Mouse (Mus musculus): ENCODE results near the gene Clec10a. TPM values are rescaled to one million over a fixed set of nuclear protein-coding genes. Genes with fewer than 3 reads are reported as not detected.
A peak's percentile ranks its signal among the peaks of the same experiment; 100 is the strongest.

Gene Clec10a
- polyA plus RNA-seq, 1 experiment = 1.7 TPM

- no peak overlapping the region for H3K4me3 ChIP-seq (ENCODE audit: control insufficient read depth, low read depth, low read length)
- 0 out of 2 replicates have a peak overlapping the region, but pooled peaks have one; percentile 5 for H3K27ac ChIP-seq (ENCODE audit: control insufficient read depth, insufficient read depth, low read depth, low read length)
- TF ChIP-seq CTCF (IDR thresholded peaks at IDR 0.05; ENCODE audit: control insufficient read depth, insufficient read depth, insufficient replicate concordance, low read depth, low read length) (no peak), POLR2A (IDR thresholded peaks at IDR 0.05; ENCODE audit: control insufficient read depth, low read depth, low read length) (no peak)
- peaks cover 22% of the 10 kb centered on the region for H3K4me1 ChIP-seq (ENCODE audit: control insufficient read depth, insufficient read depth, low read length)
- no peaks in the 10 kb centered on the region for H3K27me3 ChIP-seq (ENCODE audit: control insufficient read depth, insufficient read depth, low read length)
- H3K36me3 ChIP-seq (ENCODE audit: control insufficient read depth, insufficient read depth, low read length) = no peaks in the 10 kb centered on the region
These were observed 56.0 kb downstream of the Clec10a start for GRCm38 (mm10) chr11:70211972-70212371.

GRCm38 (mm10) chr11:70212423-70212822 lies 56.4 kb downstream of the Clec10a start, which contains the start of gene Slc16a11:
Slc16a11 (plus strand) TSS chr11:70212752.
- Histone ChIP-seq H3K4me3 (ENCODE audit: control insufficient read depth, low read depth, low read length) (no peak within 1 kb of the TSS), H3K36me3 (ENCODE audit: control insufficient read depth, insufficient read depth, low read length) (no peaks in the 10 kb centered on the region), H3K4me1 (ENCODE audit: control insufficient read depth, insufficient read depth, low read length) (peaks cover 22% of the 10 kb centered on the region), H3K27ac (ENCODE audit: control insufficient read depth, insufficient read depth, low read depth, low read length) (0 out of 2 replicates have a peak within 1 kb of the TSS, but pooled peaks have one; percentile 5), H3K27me3 (ENCODE audit: control insufficient read depth, insufficient read depth, low read length) (no peaks in the 10 kb centered on the region)
- no peak for TF ChIP-seq POLR2A (IDR thresholded peaks at IDR 0.05; ENCODE audit: control insufficient read depth, low read depth, low read length)

GRCm38 (mm10) chr11:70212896-70213295 lies 56.9 kb downstream of the Clec10a start:
- Histone ChIP-seq H3K27me3 (ENCODE audit: control insufficient read depth, insufficient read depth, low read length) (no peaks in the 10 kb centered on the region), H3K27ac (ENCODE audit: control insufficient read depth, insufficient read depth, low read depth, low read length) (0 out of 2 replicates have a peak overlapping the region, but pooled peaks have one; percentile 3), H3K4me3 (ENCODE audit: control insufficient read depth, low read depth, low read length) (no peak overlapping the region), H3K36me3 (ENCODE audit: control insufficient read depth, insufficient read depth, low read length) (no peaks in the 10 kb centered on the region), H3K4me1 (ENCODE audit: control insufficient read depth, insufficient read depth, low read length) (peaks cover 22% of the 10 kb centered on the region)
- TF ChIP-seq CTCF (IDR thresholded peaks at IDR 0.05; ENCODE audit: control insufficient read depth, insufficient read depth, insufficient replicate concordance, low read depth, low read length) (no peak), POLR2A (IDR thresholded peaks at IDR 0.05; ENCODE audit: control insufficient read depth, low read depth, low read length) (no peak)

GRCm38 (mm10) chr11:70213736-70214135 lies 57.7 kb downstream of the Clec10a start:
- Histone ChIP-seq H3K27ac (ENCODE audit: control insufficient read depth, insufficient read depth, low read depth, low read length) (no peak overlapping the region), H3K4me1 (ENCODE audit: control insufficient read depth, insufficient read depth, low read length) (peaks cover 22% of the 10 kb centered on the region), H3K27me3 (ENCODE audit: control insufficient read depth, insufficient read depth, low read length) (no peaks in the 10 kb centered on the region), H3K4me3 (ENCODE audit: control insufficient read depth, low read depth, low read length) (no peak overlapping the region), H3K36me3 (ENCODE audit: control insufficient read depth, insufficient read depth, low read length) (no peaks in the 10 kb centered on the region)
- TF ChIP-seq POLR2A (IDR thresholded peaks at IDR 0.05; ENCODE audit: control insufficient read depth, low read depth, low read length) = no peak
- TF ChIP-seq CTCF (IDR thresholded peaks at IDR 0.05; ENCODE audit: control insufficient read depth, insufficient read depth, insufficient replicate concordance, low read depth, low read length) = no peak

GRCm38 (mm10) chr11:70214191-70214855 lies 58.3 kb downstream of the Clec10a start:
- H3K4me1 ChIP-seq (ENCODE audit: control insufficient read depth, insufficient read depth, low read length) = peaks cover 22% of the 10 kb centered on the region
- no peak for TF ChIP-seq CTCF (IDR thresholded peaks at IDR 0.05; ENCODE audit: control insufficient read depth, insufficient read depth, insufficient replicate concordance, low read depth, low read length)
- H3K4me3 ChIP-seq (ENCODE audit: control insufficient read depth, low read depth, low read length) = peak overlapping the region; percentile 7
- no peak overlapping the region for H3K27ac ChIP-seq (ENCODE audit: control insufficient read depth, insufficient read depth, low read depth, low read length)
- no peaks in the 10 kb centered on the region for H3K36me3 ChIP-seq (ENCODE audit: control insufficient read depth, insufficient read depth, low read length)
- no peaks in the 10 kb centered on the region for H3K27me3 ChIP-seq (ENCODE audit: control insufficient read depth, insufficient read depth, low read length)

- no peak overlapping the region for H3K27ac ChIP-seq (ENCODE audit: control insufficient read depth, insufficient read depth, low read depth, low read length)
- H3K27me3 ChIP-seq (ENCODE audit: control insufficient read depth, insufficient read depth, low read length) = no peaks in the 10 kb centered on the region
- peaks cover 22% of the 10 kb centered on the region for H3K4me1 ChIP-seq (ENCODE audit: control insufficient read depth, insufficient read depth, low read length)
- H3K4me3 ChIP-seq (ENCODE audit: control insufficient read depth, low read depth, low read length) = peak overlapping the region; percentile 7
- H3K36me3 ChIP-seq (ENCODE audit: control insufficient read depth, insufficient read depth, low read length) = no peaks in the 10 kb centered on the region
- no peak for TF ChIP-seq POLR2A (IDR thresholded peaks at IDR 0.05; ENCODE audit: control insufficient read depth, low read depth, low read length)
These were observed 58.8 kb downstream of the Clec10a start for GRCm38 (mm10) chr11:70214856-70215209.

GRCm38 (mm10) chr11:70215301-70215700 lies 59.3 kb downstream of the Clec10a start:
- H3K4me3 ChIP-seq (ENCODE audit: control insufficient read depth, low read depth, low read length) = no peak overlapping the region
- no peaks in the 10 kb centered on the region; the same call in 1 of the 2 replicates for H3K27me3 ChIP-seq (ENCODE audit: control insufficient read depth, insufficient read depth, low read length)
- no peaks in the 10 kb centered on the region for H3K36me3 ChIP-seq (ENCODE audit: control insufficient read depth, insufficient read depth, low read length)
- peaks cover 25% of the 10 kb centered on the region for H3K4me1 ChIP-seq (ENCODE audit: control insufficient read depth, insufficient read depth, low read length)
- TF ChIP-seq POLR2A (IDR thresholded peaks at IDR 0.05; ENCODE audit: control insufficient read depth, low read depth, low read length) (no peak), CTCF (IDR thresholded peaks at IDR 0.05; ENCODE audit: control insufficient read depth, insufficient read depth, insufficient replicate concordance, low read depth, low read length) (no peak)
- no peak overlapping the region for H3K27ac ChIP-seq (ENCODE audit: control insufficient read depth, insufficient read depth, low read depth, low read length)

GRCm38 (mm10) chr11:70216103-70216502 lies 60.1 kb downstream of the Clec10a start:
- Histone ChIP-seq H3K27ac (ENCODE audit: control insufficient read depth, insufficient read depth, low read depth, low read length) (no peak overlapping the region), H3K4me3 (ENCODE audit: control insufficient read depth, low read depth, low read length) (no peak overlapping the region), H3K36me3 (ENCODE audit: control insufficient read depth, insufficient read depth, low read length) (no peaks in the 10 kb centered on the region), H3K4me1 (ENCODE audit: control insufficient read depth, insufficient read depth, low read length) (peaks cover 33% of the 10 kb centered on the region), H3K27me3 (ENCODE audit: control insufficient read depth, insufficient read depth, low read length) (no peaks in the 10 kb centered on the region; the same call in none of the 2 replicates)
- TF ChIP-seq CTCF (IDR thresholded peaks at IDR 0.05; ENCODE audit: control insufficient read depth, insufficient read depth, insufficient replicate concordance, low read depth, low read length) (no peak), POLR2A (IDR thresholded peaks at IDR 0.05; ENCODE audit: control insufficient read depth, low read depth, low read length) (no peak)
